Mouse (Mus musculus) thymus, postnatal 25 days (tissue): ENCODE data around the gene Tnfaip2.

Experiments used
- DNase-seq: peaks from one replicate; pipeline ENCODE4 v3.0.0; 2022

The Tnfaip2 gene

DNA sequence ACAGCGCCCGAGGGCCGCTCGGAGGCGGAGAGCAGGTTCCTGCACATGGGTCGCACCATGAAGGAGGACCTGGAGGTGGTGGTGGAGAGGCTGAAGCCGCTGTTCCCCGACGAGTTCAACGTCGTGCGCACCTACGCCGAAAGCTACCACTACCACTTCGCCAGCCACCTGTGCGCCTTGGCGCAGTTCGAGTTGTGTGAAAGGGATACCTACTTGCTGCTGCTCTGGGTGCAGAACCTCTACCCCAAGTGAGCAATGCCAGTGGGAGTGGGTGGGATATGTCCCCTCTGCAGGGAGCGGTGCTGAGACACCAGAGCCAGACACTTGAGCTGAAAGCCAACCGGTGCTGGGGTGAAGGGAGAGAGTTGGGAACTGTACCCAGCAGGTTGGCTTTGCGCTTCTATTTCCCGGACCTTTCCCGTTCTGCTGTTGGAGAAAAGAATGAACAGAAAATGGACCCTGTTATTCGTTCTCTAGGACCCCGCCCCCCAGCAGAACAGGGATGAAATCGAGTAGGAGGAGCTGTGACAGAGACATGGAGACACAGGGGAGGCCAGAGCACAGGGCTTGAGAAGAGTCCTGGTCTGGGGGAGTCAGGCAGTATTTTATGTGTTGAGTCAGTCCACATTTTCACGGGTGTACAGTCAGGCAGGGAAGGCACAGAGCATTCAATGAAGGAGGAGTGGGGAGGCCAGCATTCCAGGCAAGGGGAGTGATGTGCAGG lies 3.8 kb downstream of the Tnfaip2 start:
- DNase-seq = no peak

DNA sequence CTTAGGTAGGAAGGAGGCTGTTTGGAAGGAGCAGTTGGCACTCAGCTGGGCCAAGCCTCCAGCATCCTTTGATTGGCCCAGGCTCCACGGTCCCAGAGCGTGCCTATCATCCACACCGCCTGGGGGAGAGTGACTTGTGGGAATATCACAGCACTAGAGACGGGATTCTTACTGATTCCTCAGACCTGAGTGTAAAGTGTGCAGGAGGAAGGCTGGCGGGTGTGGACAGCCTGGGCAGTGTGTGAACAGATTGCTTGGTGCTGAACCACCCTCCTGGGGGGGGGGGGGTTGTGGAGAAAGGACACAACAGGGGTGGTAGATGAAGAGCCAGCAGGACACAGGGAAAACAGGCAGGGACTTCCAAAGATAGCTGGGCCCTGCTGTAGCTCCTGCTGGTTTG lies 4.5 kb downstream of the Tnfaip2 start:
- DNase-seq = no peak

DNA sequence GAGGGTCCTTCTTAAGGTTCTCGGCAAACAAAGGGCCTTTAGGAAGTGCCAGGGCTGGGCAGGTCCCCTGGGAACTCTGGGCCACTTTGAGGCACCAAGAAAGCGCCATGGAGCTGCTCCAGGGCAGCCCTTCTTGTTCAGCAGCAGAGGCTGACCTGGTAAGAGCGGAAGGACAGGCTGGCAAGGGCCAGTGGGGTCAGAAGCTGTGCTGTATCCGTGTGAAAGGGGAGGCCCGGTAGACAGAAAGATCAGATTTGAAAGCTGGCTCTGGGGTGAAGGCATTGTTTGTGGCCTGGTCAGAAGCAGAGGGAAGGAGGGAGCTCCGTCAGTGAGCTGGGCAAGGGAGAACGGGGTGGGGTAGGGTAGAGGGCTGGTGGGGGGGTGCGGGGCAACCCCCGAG lies 5.1 kb downstream of the Tnfaip2 start:
- no peak for DNase-seq

DNA sequence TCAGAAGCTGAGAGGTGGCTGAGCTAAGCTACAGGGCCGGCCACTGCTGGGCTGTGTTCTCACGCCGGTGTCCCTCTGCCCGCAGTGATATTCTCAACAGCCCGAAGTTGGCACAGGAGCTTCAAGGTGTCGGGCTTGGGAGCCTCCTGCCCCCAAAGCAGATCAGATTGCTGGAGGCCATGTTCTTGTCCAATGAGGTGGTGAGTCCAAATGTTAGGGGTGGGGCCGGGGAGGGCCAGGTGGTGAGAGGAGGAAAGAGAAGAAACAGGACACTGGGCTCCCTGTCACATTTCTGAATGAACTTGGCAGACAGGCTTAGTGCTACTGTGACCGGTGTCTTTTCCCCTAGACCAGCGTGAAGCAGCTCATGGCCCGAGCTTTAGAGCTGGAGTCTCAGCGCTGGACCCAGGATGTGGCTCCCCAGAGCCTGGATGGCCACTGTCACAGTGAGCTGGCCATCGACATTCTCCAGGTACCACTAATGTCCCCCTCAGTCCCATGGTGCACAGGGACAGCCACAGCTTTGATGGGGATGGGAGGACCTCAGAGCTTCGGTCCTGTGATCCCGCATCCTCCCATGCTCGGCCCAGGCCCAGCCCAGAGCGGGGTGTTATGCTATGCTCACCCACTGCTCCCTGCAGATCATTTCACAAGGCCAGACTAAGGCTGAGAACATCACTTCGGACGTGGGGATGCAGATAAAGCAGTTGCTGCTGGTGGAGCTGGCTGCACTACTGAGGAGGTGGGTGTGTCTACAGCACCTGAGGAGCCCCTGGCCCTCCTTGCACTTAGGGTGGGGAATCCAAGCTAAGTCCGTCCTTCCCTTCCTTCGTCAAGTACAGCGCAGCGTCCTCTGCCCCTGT lies 5.9 kb downstream of the Tnfaip2 start:
- no peak for DNase-seq

DNA sequence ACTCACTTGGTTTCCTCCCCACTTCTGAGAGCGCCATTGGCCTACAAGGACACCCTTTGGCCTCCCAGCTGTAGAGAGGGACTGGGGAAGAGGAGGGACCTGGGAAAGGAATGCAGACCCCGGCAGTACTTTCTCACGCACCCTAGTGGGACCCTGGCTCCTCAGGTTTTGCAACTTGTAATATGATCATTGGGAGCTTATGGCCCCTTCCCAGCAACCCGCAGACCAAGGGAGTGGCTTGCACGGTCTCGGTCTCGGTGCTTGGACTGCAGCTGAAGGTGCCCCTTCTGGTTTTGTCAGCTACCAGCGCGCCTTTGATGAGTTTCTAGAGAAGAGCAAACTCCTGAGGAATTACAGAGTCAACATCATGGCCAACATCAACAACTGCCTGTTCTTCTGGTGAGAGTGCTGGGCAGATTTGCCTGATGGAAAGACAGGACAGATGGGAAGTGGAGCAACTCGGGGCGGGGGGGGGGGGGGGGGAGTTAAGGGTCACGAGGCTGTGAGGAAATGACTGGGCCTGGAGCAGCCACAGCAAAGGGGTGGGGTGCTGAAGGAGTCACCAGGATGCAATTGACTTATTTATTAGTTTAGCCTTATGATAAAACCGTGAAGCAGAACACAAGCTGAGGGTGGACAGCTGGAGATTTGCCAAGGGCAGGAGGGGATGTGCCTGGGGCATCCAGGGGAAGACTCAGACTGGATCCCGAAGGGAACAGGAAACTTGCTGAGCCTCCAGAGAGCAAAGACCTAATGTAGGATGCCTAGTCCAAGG lies 6.8 kb downstream of the Tnfaip2 start:
- DNase-seq = no peak

DNA sequence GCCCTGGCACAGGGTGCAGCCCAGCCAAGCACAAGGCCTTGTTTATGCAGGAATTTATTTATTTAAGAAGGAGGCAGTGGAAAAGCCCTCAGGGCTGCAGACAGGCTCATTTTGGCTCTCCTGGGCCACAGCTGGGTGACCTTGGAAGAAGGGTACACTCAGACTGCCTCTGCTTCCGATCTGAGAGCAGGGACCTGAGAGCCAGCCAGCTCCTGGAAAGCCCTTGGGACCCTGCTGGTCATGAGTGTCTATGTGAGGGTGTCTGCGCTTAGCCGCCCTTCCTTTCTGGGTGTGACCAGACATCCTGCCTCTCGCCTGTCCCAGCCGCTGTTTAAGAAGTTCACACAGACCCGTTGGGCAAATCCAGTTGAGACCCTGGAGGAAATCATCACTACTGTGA lies 8.1 kb downstream of the Tnfaip2 start:
- DNase-seq = no peak

DNA sequence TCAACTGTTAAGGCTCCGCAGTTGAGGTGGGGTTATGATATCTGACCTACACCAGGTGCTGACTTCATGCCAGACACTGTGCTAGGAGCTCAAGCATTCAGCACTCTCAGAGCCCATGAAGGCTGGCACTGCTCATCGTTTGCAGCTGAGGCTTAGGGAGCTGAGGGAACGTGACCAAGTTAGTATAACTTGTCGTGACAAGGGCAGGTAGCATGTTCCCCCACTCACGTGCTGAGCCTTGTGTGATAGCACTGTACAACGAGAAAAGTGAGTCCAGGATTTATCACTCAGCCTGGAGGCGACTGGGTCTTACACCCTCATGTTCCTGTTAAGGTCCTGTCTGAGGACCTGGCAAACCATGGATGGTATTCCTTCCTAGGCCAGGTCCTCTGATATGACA lies 9.3 kb downstream of the Tnfaip2 start:
- DNase-seq = no peak

DNA sequence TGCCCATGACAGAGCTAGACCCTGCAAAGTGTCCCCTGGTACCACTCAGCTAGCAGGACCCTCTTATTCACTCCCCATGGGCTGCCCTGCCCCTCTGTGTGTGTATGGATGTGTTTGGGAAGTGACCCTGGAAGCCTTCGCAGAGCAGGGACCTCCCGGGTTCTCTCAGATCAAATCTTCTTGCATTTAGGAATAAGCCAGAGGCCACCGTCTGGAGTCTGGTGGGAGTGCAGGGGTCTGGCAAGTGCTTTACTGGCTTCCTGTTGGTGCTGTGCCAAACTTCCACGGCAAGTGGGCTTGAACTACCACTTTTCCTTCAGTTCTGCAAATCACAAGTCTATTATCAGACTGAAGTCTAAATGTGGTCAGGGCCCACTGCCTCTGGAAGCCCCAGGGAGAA lies 11.8 kb downstream of the Tnfaip2 start:
- no peak for DNase-seq

DNA sequence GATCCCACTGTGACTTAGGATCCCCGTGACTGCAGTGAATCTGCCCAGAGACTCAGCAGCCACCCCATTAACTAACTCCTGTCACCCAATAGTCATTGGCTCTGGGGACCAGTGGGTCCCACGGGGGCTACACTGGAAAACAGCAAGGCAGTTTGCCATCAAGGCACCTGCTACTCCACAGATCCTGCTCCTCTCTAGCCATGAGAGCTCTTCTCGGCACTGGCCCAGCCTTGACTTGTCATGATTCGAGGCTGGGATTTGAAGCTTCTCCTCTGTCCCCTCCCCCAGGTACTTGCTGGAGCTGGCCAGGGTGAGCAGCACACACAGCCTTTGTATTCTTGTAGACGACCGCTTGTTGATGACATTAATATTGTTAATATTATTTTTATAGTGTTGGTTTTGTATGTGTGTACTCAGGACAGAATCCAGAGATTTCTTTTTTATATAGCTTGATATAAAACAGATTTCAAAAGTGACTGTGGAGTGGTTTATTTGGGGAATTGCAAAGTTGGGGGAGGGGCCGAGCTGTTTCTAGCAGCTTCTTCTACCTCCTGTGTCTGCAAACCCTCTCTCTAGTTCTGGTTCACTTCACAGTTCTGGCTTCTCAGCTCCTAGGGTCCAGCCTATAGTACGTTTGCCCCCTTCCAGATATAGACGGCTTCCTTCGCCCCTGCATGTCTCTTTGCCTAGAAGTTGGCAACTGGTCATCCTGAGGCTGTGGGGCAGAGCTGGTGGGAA lies 12.4 kb downstream of the Tnfaip2 start:
- no peak for DNase-seq

DNA sequence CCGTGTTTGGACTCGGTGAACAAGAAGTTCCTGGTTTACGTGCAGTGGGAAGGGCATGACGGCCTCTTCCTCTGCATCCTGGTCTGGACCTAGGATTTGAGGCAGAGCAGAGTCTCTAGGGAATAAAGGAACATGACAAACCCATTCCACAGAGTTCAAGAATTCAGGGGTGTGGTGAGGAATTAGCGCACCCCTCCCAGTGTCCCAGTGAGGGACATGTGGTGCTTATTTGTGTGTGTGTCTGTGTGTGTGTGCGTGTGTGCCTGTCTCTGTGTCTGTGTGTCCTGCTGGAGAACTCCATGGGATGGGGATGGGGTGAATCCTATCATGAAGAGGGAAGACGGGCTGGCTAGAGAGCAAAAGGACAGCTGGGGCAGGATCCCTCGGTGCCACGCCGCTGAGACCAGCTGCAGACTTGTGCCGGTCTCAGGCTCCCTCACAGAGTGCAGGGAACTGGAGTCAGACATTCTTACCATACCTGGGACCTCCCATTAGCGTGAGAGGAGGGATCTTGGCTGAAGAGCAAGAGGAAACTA lies 13.1 kb downstream of the Tnfaip2 start:
- no peak for DNase-seq

DNA sequence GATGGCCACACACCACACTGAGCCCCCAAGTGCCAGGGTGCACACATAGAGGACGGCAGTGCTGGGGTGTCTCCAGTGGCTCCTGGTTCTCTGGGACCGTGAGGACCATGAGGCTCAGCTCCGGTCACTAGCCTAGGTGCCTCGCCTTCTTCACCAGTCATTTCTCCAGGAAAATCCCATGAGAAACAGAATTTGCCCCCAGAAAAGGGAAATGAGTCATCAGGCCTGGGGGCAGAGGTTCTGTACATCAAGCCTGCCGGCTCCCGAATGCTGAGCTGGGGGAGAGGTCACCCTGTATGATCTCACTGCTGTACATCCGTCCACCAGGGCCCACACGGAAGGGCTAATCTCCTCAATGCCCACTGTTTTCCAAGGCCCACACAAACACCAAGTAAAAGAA lies 13.6 kb downstream of the Tnfaip2 start:
- DNase-seq = no peak

DNA sequence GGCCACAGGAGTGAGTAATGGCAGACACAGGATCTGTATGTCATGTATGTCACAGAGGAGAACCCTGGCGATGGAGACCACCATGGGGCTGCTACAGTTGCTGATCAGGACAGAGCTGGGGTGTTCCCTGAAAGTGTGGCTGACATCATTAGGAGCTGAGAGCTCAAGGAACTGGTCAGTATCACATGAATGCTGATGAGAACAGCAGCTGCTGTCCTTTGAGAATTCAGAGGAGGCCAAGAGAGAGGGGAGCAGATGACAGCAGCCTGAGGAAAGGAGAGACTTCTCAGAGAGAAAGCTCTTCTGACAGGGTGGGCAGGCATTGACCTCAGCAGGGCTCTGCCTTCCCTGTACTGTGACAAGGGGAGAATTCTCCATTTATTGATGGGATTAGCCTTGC lies 15.5 kb downstream of the Tnfaip2 start:
- DNase-seq = no peak

DNA sequence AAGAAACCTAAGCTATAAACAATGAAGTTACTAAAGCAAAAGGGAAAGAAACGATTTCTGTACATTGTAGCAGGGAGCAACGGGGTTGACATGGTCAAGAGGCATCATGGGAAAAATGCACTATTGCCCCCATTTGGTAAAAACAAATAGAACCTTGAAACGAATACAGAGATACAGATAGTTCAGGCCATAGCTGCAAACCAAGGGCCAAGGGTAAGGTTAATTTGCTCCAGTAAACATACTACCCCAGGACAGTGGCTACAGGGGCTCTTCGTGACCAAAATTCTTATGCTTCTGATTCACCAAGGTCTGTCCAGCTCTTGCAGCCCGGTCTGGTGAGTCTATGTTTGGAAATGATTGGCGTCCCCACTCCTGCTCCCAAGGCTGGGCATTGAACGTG lies 21.3 kb downstream of the Tnfaip2 start:
- no peak for DNase-seq

DNA sequence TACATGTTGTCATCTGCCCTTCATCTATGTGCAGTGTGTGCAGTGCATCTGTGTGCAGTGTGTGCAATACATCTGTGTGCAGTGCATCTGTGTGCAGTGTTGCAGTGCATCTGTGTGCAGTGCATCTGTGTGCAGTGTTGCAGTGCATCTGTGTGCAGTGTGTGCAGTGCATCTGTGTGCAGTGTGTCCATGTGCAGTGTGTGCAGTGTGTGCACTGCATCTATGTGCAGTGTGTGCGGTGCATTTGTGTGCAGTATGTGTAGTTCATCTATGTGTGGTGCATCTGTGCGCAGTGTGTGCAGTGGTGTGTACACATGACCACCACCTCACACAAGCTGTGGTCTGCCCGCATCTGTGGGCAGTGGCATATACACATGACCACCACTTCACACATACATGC lies 24.1 kb downstream of the Tnfaip2 start:
- DNase-seq = no peak

DNA sequence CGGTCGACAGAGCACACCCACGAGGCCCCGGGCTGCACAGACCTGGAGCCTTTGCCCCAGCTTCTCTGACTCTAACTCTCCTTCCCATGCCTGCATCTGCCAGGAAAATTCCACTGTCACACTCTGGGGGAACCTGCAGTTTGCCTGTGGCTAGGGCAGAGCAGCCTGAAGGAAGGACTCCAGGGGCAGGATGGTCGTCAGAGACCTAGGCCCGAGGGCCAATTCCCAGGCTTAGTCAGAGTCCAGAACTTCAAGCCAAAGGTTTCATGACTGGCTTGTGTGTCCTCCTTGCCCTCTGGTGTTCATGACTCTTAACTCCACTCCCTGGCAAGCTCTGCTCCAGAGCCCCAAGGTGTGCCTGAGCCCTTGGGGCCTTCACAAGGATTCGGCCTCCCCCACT lies 25.9 kb downstream of the Tnfaip2 start:
- DNase-seq = no peak

DNA sequence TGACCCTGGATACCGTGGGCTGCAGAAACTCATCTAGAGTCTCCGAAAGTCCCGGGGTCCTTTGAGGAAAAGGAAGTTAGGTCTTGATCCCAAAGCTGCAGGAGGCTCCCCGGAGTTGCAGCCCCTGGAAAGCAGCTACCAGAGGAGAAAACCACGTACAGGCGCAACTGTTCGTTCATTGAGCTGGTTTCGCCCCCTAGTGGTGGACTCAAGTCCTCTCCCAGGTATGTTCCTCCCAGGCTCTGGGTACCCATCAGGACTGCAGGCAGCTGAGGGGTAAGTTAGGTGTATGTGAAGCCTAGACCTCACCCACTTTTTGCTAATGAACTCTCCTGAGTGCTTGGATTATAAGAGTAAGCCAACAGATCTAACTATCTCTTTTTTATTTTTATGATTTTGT lies 27.2 kb downstream of the Tnfaip2 start:
- DNase-seq = peak; percentile 67

DNA sequence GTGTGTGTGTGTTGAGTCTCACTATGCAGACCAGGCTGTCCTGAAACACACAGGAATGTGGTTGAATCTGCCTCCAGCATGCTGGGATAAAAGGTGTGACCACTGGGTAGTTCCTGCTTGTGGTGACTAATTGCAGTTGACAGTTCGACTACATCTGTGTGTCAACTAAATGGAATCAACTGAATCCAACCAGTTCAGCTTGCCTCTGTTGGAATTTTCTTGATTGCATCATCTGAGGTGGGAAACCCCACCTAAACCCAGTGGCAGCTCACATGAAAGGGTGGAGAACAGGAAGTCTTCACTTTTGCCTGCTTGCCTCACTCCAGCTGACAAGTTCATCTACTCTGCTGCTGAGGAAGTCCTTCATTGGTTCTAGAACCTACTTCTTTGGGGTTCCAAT lies 28.9 kb downstream of the Tnfaip2 start:
- DNase-seq = no peak

DNA sequence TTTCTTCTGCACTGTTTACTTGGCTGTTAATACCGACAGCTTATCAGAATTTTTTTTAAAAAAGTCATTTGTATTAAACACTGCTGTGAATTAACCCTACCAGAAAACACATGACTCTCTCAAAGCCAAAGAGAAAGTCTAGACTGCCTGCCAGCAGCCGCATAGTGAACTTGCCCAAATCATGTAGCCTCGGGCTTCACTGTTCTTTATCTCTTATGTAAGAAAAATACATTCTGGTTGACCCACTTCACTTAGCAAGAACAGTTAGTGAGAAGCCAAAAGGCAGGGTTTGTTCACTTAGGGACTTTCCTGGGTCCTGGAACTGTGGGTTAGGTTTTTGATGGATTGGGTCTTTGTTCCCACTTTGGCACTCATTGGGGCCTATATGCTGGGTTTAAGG lies 29.5 kb downstream of the Tnfaip2 start:
- DNase-seq = no peak

DNA sequence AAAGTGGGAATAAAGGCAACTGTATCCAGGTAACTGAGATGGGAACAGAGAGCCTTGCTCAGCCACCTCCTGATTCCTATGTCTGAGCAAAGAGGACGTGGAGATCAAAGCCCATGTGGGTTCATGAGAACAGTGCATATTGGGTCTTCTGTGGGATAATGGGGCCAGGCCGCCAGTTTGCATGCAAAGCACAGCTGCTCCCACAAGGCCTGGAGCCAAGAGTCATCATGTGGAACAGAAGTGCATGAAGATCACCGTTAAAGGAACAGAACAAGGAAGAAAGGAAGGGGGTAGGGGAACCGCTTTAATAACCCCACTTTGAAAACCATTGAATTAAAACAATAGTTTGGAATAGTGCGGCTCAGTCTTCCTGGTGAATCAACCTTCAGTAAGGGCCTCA lies 30.6 kb downstream of the Tnfaip2 start:
- DNase-seq = no peak

DNA sequence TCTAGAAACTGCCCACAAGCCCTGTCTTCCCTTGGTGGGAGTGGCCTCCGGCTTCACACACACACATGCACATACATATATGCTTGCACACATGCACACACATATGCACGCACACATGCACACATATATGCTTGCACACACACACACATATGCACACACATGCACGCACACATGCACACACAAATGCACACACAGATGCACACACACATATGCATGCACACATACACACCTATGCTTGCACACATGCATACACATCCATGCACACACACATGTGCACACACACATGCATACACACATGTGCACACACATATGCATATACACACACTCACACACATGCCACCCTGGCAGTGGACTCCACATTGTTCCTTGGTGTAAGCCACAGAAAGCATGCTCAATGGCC lies 32.1 kb downstream of the Tnfaip2 start:
- DNase-seq = no peak

DNA sequence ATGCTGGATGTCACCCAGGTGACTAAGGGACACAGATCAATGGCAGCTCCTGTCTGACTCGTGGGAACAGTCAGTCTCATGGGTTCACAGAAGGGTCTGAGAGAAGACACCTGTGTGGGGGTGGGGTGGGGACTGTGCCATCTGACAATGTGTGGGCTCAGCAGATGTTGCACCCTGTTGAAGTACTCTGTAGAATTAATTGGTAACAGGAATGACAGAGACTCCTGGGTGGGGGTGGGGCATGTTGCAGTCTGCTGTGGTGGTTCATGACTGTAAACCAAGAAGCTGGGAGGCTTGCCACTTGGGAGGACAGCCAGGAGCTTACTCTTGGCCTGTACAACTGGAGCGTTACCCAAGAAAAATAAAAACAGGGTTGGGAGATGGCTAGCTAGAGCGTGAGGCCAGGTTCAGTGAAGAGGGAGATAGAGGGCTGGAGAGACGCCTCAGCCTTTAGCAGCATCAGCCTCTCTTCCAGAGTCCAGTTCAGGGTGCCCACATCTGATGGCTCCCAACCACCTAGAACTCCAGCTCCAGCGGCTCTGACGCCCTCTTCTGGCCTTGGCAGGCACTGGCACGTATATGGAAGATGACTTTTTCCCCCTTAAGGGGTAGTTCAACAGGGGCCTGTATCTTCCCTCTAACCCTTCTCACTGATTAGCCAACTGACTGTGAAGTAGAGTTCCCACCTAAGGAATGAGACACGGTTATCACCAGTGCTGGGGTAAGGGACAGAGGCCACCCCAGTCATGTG lies 32.8 kb downstream of the Tnfaip2 start:
- DNase-seq = peak; percentile 67

DNA sequence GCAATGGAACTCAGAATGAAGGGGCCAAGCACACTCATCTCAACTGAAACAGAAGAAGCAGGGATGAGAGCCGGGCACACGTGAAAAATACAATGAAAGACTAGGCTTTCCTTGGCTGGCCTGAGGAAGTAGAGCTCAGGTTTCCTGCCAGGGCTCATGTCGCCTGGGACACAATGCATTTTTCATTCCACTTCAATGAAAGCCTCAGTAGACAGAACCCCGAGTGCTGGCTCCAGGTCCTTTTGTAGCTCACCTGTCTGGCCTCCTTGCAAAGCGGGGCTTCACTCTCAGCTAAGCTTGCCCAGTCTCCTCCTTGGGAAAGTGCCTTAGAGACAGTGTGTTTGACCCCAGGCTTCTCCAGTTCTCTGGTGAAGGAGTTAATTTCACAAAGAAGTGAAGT lies 36.7 kb downstream of the Tnfaip2 start:
- DNase-seq = no peak
